Mouse (Mus musculus) lung, adult 2 months (tissue): Measurements from ENCODE around the gene Lrrn1.

Source experiments
- CTCF ChIP-seq: fragments of 200-500 bp; IDR thresholded peaks from 2 replicates; pipeline ENCODE4 v1.5.1; 2011; ENCODE audit warnings: mild to moderate bottlenecking, low read length, control low read depth; ENCODE audit not compliant: insufficient read depth
- POLR2A ChIP-seq: fragments of 200-500 bp; IDR thresholded peaks from 2 replicates; pipeline ENCODE4 v1.6.1; 2011; ENCODE audit warnings: low read depth, mild to moderate bottlenecking, control low read depth, low read length, borderline replicate concordance; ENCODE audit errors: extremely low read depth

DNA sequence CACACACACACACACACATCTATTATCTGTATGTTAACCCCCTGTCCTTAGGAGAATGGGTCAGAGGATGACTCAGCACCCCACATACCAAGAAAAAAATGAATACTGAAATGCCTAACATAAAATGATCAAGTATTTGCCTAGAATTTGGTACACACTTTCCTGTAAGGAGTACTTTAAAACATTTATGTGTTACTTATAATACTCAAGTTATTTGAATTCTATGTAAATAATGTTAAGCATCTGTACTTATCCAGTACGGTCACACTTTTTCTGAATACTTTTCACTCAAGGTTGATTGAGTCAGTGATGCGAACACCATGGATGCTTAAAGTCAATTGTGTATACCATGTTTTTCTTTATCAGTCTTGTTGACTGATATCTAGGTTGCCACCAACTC lies 32.7 kb downstream of the Lrrn1 start:
- TF ChIP-seq CTCF, result no peak
- TF ChIP-seq POLR2A, result no peak
